Mouse (Mus musculus) CH12.LX (cell line): Measurements from ENCODE around the gene Amigo1.

Experiments
- CHD2 ChIP-seq: IDR thresholded peaks from 2 replicates; pipeline ENCODE4 v1.6.1; 2011; ENCODE audit warnings: low read length, improper control_type of control experiment
- CTCF ChIP-seq, 2 experiments: IDR thresholded peaks in 1 of 2; conservative IDR thresholded peaks in 1 of 2; 2 replicates each; pipeline ENCODE4 v1.5.1; 2011 to 2012; ENCODE audit warnings: low read depth in 2 of 2, low read length in 2 of 2, improper control_type of control experiment in 1 of 2, inconsistent platforms in 1 of 2, mild to moderate bottlenecking in 1 of 2, moderate library complexity in 1 of 2
- EP300 ChIP-seq: IDR thresholded peaks from 2 replicates; pipeline ENCODE4 v1.6.1; 2011; ENCODE audit warnings: low read length, improper control_type of control experiment
- NRF1 ChIP-seq: IDR thresholded peaks from 2 replicates; pipeline ENCODE4 v1.6.1; 2014; ENCODE audit warnings: low read depth, mild to moderate bottlenecking, inconsistent platforms, low read length, improper control_type of control experiment, moderate library complexity
- POLR2A ChIP-seq: IDR thresholded peaks from 2 replicates; pipeline ENCODE4 v1.6.1; 2011; ENCODE audit warnings: low read depth, mild to moderate bottlenecking, improper control_type of control experiment, low read length
- ZKSCAN1 ChIP-seq: IDR thresholded peaks from 2 replicates; pipeline ENCODE4 v1.6.1; 2012; ENCODE audit warnings: low read depth, inconsistent platforms, low read length, improper control_type of control experiment, borderline replicate concordance

- TF ChIP-seq POLR2A, result no peak
- TF ChIP-seq NRF1, result no peak
- TF ChIP-seq EP300, result no peak
- TF ChIP-seq ZKSCAN1, result no peak
- no peak for TF ChIP-seq CTCF (conservative IDR thresholded peaks at IDR 0.05 in 1 of 2, IDR thresholded peaks at IDR 0.05 in 1 of 2; ENCODE audit: low read depth in 2 of 2, low read length in 2 of 2)
- TF ChIP-seq CHD2, result no peak
Measured at GRCm38 (mm10) chr3:108189897-108190296, 3.8 kb downstream of the Amigo1 start.
